Mouse (Mus musculus) hindbrain, embryonic 16.5 days (tissue): ENCODE measurements at regions not wholly inside any gene's neighbourhood (a gene's known extent, or its start where the extent isn't known, plus 50 kb on each side); places are given as distances from the start of the nearest gene placed in this dataset.

ENCODE experiments used
- ATAC-seq: fragments of 200-750 bp; cut with Nextera tagmentation; 2 replicates; pipeline ENCODE4 v1.8.0; 2017; ENCODE audit warnings: moderate TSS enrichment, moderate library complexity
- H3K27ac ChIP-seq: fragments of 300-500 bp; sonication (generic); 2 replicates; pipeline ENCODE4 v1.5.1; 2014; ENCODE audit warnings: low read depth, mild to moderate bottlenecking, control low read depth, low read length, moderate library complexity
- H3K27me3 ChIP-seq: fragments of 300-500 bp; sonication (generic); replicated peaks from 2 replicates; pipeline ENCODE4 v1.6.1; 2014; ENCODE audit warnings: low read length; ENCODE audit not compliant: control insufficient read depth, insufficient read depth
- H3K36me3 ChIP-seq: fragments of 300-500 bp; sonication (generic); 2 replicates; pipeline ENCODE4 v1.6.1; 2014; ENCODE audit warnings: mild to moderate bottlenecking, low read length, moderate library complexity, mixed read lengths; ENCODE audit not compliant: control insufficient read depth, insufficient read depth
- H3K4me1 ChIP-seq: fragments of 300-500 bp; sonication (generic); 2 replicates; pipeline ENCODE4 v1.6.1; 2014; ENCODE audit warnings: low read depth, low read length; ENCODE audit not compliant: control insufficient read depth, insufficient read depth
- H3K4me2 ChIP-seq: fragments of 300-500 bp; sonication (generic); 2 replicates; pipeline ENCODE4 v1.6.1; 2014; ENCODE audit warnings: mild to moderate bottlenecking, low read length, control low read depth, moderate library complexity
- H3K4me3 ChIP-seq: fragments of 300-500 bp; sonication (generic); 2 replicates; pipeline ENCODE4 v1.5.1; 2014; ENCODE audit warnings: mild to moderate bottlenecking, low read length, control low read depth, moderate library complexity
- H3K9ac ChIP-seq: fragments of 300-500 bp; sonication (generic); 2 replicates; pipeline ENCODE4 v1.6.1; 2014; ENCODE audit warnings: low read depth, mild to moderate bottlenecking, control low read depth, low read length, moderate library complexity
- H3K9me3 ChIP-seq: fragments of 300-500 bp; sonication (generic); 2 replicates; pipeline ENCODE4 v1.6.1; 2014; ENCODE audit warnings: mild to moderate bottlenecking, low read length, moderate library complexity; ENCODE audit not compliant: control insufficient read depth
- WGBS: fragments of 180-500 bp; shearing (Covaris S2); extraction: QIAGEN DNeasy Blood & Tissue Kit; methylation state at CpG from one replicate; pipeline ENCODE4 v1.1.7; 2014; 5-methylcytosine and 5-hydroxymethylcytosine counted together

DNA sequence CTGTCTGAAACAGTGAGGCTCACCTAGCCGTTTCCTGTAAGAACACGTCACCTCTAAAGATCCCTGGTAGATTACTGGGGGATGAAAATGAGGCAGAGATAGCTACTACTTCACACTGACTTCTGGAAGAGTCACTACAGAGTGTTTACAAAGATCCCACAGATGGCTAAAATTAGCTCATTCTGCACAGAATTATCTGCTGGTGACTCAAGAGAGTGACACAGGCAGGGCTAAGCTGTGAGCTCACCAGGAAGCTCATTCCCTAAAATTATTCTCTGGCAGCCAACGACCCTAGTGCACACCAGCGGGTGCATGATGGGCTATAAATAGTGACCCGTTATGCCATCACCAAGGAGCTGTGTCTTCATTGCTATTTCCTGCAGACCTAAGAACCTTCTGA lies 53.2 kb upstream of the Ddah1 start:
- Histone ChIP-seq H3K9ac (no peak overlapping the region), H3K9me3 (no peaks in the 10 kb centered on the region), H3K27ac (no peak overlapping the region), H3K27me3 (no peaks in the 10 kb centered on the region), H3K36me3 (no peaks in the 10 kb centered on the region), H3K4me3 (no peak overlapping the region), H3K4me1 (no peaks in the 10 kb centered on the region), H3K4me2 (no peak overlapping the region)
- WGBS, result 81% methylated on average over 5 of the region's 5 CpGs
- ATAC-seq, result no peak

- no peaks in the 10 kb centered on the region for H3K27me3 ChIP-seq
- H3K9me3 ChIP-seq, result no peaks in the 10 kb centered on the region
- H3K9ac ChIP-seq, result no peak overlapping the region
- H3K27ac ChIP-seq, result no peak overlapping the region
- H3K4me1 ChIP-seq, result no peaks in the 10 kb centered on the region
- 69% methylated on average over 9 of the region's 9 CpGs for WGBS
- H3K36me3 ChIP-seq, result no peaks in the 10 kb centered on the region
- no peak for ATAC-seq
- H3K4me3 ChIP-seq, result no peak overlapping the region
- H3K4me2 ChIP-seq, result no peak overlapping the region
Measured at GRCm38 (mm10) chr3:145704054-145704453, 54.3 kb upstream of the Ccn1 start.

DNA sequence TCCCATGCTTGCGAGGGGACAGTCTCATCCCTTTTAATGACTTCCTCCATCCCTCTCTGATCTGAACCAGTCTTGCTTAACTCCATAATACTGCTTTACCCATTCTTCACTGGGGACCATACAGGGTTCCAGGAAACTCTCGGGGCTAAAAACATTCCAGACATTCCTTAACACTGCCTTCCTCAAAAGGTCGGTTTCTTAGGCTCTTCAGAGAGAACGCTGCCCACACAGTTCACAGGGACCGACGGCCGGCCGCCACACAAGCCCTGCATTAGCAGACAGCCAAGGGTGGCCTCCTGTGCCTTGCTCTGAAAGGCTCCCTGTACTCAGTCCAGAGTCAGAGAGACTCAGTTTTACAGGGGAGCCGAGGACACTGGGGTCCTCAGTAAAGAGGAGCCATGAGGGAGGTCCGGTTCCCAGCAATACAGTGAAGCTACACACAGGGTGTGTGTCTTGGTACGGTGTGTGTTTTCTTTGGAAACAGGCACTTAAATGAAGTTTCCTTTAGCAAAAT lies 53.7 kb upstream of the Ccn1 start:
- Histone ChIP-seq H3K9me3 (no peaks in the 10 kb centered on the region), H3K4me3 (no peak overlapping the region), H3K4me2 (no peak overlapping the region), H3K27me3 (no peaks in the 10 kb centered on the region), H3K36me3 (no peaks in the 10 kb centered on the region), H3K27ac (no peak overlapping the region), H3K4me1 (no peaks in the 10 kb centered on the region), H3K9ac (no peak overlapping the region)
- WGBS, result 13% methylated on average over 11 of the region's 11 CpGs
- ATAC-seq, result peak; percentile 61; the same call in 1 of the 2 replicates

GRCm38 (mm10) chr3:145702739-145703138 lies 53.0 kb upstream of the Ccn1 start:
- Histone ChIP-seq H3K9ac (no peak overlapping the region), H3K27me3 (no peaks in the 10 kb centered on the region), H3K4me2 (no peak overlapping the region), H3K9me3 (no peaks in the 10 kb centered on the region), H3K27ac (no peak overlapping the region), H3K4me1 (no peaks in the 10 kb centered on the region), H3K36me3 (no peaks in the 10 kb centered on the region), H3K4me3 (no peak overlapping the region)
- no peak for ATAC-seq
- WGBS, result 63% methylated on average over 5 of the region's 5 CpGs

DNA sequence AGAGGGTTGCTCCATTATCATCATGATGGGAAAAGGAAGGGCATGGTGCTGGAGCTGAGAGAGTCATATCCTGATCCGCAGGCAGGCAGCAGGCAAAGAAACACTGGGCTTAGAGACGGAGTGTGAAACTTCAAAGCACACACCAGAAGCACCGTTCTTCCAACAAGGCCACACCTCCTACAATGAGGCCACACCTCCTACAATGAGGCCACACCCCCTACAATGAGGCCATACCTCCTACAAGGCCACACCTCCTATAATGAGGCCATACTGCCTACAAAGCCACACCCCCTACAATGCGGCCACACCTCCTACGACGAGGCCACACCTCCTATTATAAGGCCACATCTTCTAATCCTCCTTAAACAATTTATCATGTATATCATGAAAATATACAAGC lies 52.2 kb upstream of the Ccn1 start:
- 83% methylated on average over 6 of the region's 6 CpGs for WGBS
- no peak for ATAC-seq
- H3K4me2 ChIP-seq, result no peak overlapping the region

More for the DNA sequence above, 52.2 kb upstream of the Ccn1 start:
- H3K27me3 ChIP-seq, result no peaks in the 10 kb centered on the region
- no peak overlapping the region for H3K4me3 ChIP-seq
- H3K9me3 ChIP-seq, result no peaks in the 10 kb centered on the region
- H3K4me1 ChIP-seq, result no peaks in the 10 kb centered on the region
- H3K9ac ChIP-seq, result no peak overlapping the region
- no peak overlapping the region for H3K27ac ChIP-seq
- H3K36me3 ChIP-seq, result no peaks in the 10 kb centered on the region
